Mouse (Mus musculus) brain, embryonic 14.5 days (tissue): Measurements from ENCODE around the gene Chst12.

Experiments used
- CTCF ChIP-seq: fragments of 200-500 bp; IDR thresholded peaks from 2 replicates; pipeline ENCODE4 v1.5.1; 2012; ENCODE audit warnings: inconsistent platforms, mild to moderate bottlenecking, moderate library complexity, borderline replicate concordance; ENCODE audit not compliant: insufficient read depth, insufficient read length; ENCODE audit errors: extremely low read depth
- POLR2A ChIP-seq: fragments of 200-500 bp; IDR thresholded peaks from 2 replicates; pipeline ENCODE4 v1.6.1; 2012; ENCODE audit warnings: mild to moderate bottlenecking, inconsistent platforms, borderline replicate concordance; ENCODE audit not compliant: poor library complexity, insufficient read depth, insufficient read length, severe bottlenecking; ENCODE audit errors: extremely low read depth

DNA sequence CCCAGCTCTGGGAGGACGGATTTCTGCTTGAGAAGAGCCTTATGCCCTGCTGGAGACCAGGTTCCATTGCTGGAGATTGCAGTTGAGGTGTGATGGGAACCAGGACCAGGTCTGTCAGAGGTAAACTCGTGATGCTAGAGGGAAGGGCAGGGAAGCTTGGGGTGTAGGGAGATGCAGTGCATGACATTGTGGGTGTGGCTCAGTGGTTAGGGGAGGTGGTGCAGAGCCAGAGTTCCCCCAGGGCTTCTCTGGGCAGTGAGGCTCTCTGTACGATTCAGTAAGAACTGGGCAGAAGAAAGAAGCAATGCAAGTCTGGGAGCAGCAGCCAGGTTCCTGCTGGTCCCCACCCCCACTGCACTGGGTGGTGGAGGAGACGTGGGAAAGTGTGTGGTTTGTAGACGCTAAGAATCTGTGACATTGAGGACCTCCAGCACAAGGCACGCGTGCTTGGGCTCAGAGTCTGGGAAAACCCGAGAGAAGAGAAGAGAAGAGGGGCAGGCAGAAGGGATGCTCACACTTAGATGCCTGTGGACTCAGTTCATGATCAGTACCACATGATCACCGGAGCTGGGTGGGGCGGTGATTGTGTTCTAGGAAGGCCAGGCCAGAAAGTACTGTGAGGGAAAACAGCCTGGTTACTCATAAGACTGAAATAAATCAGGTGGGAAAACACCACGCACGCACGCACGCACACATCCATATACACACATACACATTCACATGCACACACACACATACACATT lies 2.3 kb downstream of the Chst12 start:
- TF ChIP-seq POLR2A, result no peak
- no peak for TF ChIP-seq CTCF
